Mouse (Mus musculus): Measurements from ENCODE around the gene Prss46.

Gene Prss46

GRCm38 (mm10) chr9:110896595-110896994 is 52.3 kb downstream of the Prss46 start:
- DNase-seq (ENCODE audit: low read depth): peak; percentile 72

GRCm38 (mm10) chr9:110899451-110900008 is 55.2 kb downstream of the Prss46 start:
- DNase-seq (ENCODE audit: low read depth): no peak

- no peak for DNase-seq (ENCODE audit: low read depth)
Observed at GRCm38 (mm10) chr9:110901204-110901603, 56.9 kb downstream of the Prss46 start.

- DNase-seq (ENCODE audit: low read depth): no peak
Observed at GRCm38 (mm10) chr9:110902271-110902670, 58.0 kb downstream of the Prss46 start.

All from induced T-regulatory cell, adult 2 months (primary cell).